Mouse (Mus musculus) c-Kit-positive CD71-negative TER-119-negative erythroid progenitor cells, embryonic 14.5 days (primary cell): ENCODE measurements at regions not wholly inside any gene's neighbourhood (a gene's known extent, or its start where the extent isn't known, plus 50 kb on each side); places are given as distances from the start of the nearest gene placed in this dataset.

Experiments used
- DNase-seq: peaks from one replicate; pipeline ENCODE4 v3.0.0-alpha.2; 2013; ENCODE audit warnings: low read depth

DNA sequence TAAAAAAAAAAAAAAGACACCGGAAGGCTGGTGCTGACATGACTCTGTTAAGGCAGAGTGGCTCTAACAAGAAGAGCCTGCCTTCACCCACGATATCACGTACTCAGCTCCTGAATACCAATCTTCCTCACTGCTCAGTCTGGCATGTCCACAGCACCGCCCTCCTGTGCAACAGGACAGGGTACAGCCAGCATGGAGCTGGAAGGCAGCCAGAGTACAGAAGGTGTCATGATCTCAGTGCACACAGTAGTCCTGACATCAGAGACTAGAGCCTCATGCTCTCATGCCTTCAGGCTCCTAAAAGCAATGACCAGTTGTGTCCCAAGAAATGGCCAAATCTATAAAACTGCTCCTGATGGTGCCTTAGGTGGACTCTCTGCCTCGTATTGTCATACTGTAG, 229.7 kb upstream of the Zdhhc25 start:
- no peak for DNase-seq

DNA sequence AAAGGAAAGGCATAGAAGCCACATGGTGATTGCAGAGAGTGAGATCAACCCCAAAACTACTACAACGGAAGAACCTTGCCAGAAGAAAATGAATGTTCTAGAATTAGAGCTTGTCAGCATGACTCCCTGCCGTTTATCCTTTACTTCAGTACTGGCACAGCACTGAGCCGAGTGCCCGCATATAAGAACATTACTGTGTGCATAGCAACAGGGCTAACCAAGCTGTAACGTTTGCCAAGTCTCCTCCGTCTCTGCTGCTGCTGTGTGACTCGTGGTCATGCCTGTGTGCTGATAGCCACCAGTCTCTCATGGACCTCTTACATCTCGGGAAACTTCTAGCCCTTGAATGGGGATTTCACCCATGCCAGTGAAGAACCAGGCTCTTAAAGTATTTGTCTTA, 228.1 kb upstream of the Zdhhc25 start:
- no peak for DNase-seq

DNA sequence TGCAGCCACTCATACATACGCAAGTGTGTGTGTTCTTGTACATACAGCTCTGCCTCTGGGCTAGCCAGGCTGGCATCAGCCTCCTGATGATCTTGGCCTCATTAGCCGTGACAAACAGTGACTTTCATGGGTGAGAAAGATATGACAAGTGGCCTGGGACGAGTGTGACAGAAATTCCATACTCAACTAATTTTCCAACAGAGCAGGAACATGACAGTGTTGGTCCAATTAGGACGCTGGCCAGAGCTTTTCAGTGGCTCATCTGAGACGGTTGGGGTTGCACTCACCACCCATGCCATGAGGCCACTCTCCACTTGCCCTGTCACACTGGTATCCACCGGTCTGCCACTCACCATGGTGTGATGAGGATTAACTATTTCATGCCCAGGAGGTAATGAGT, 226.2 kb upstream of the Zdhhc25 start:
- no peak for DNase-seq

DNA sequence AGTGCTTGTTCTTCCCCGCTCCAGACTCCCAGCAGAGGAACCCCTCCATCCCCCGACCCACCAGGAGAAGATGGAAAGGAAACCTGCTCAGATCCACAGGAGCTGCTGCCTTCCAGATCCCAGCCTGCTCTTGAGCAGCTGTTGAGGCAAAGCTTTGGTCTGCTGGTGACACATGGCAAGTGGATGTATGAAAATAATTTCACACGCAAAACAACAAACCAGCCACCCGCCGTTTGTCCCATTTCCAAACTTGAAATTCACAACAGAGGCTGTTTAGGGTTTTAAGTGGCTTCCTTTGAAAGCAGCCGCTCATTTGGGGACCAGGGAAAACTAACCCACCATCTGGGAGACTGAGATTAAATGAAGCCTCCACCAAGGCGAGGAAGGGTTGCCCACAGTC, 220.8 kb upstream of the Zdhhc25 start:
- no peak for DNase-seq

DNA sequence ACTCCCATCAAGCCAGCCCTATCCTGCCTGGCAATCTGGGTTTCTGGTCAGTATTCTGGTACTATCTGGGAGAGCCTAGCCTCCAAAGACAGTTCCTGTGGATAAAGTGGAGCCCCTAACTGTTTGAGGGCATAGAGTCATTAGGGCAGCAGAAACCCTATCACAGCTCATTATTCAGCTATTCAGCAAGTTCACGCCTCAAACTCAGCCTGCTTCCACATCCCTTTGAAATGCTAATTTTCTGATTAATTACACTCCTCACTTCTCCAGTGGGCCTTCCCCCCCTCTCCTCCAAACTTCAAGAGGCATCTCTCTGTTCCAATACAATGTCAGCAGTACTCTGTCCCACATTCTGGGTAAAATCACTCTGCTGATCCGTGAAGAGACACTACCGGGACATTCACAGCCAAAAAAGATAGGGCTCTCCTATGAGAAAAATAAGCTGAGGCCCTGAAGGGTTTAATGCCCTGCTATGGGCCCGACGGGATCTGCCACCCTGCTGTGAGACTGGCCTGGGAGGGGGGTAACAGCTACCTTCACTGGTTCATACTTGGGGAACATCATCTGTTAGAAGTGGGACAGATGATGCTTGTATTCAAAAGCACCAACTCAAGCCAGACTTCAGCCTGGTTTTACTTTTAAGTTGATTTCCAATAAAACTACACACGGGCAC, 220.0 kb upstream of the Zdhhc25 start:
- DNase-seq = no peak

DNA sequence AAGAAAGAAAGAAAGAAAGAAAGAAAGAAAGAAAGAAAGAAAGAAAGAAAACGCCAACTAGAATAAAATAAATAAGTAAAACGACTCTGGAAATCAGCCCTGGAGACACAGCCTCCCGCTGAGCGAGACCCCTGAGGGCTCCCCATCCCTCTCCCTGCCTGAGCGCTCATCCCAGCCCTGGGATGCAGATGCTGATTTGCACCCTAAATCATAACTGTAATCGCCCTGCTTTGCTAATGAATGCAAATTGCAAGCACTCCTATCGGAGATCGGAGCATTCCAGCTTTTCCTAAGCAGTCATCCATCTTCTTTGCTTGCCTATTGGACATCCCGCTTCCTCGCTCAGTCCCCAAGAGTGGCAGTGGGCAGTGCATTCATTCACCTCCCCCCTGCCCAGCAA, 218.7 kb upstream of the Zdhhc25 start:
- no peak for DNase-seq

DNA sequence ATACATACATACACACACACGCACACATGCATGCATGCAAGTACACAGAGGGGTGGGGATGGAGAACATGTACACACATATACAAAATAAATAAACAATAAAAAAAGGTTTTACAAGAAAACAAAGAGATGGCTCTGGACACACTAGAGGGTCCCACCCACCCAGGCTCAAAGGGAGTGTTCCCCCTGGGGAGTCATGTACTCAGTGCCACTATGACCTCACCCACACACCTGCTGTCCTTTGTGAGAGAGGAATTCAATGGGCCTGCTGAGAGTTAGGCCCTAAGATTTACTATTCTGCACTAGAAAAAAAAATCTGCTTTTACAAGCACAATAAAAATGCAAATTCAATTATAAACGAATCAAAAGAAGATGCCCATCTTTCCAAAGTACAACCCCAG, 214.2 kb upstream of the Zdhhc25 start:
- DNase-seq = no peak

DNA sequence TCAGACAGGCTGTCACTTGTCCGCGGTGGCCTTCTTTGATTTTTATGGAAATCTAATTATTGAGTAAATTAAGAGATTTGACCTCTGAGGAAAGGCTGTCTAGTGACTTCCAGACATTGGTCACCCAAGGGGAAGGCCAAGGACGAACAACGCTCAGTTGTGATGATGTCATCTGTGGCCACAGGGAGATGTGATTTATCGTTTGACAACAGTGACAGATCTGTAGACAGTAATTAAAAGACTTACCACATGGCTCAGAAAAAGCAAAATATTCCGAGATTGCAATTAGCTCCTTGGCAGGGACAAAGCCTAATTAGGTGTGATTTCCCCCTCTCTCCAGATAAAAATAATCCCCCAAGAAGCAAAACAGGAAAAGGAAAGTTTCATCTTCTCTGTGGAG, 213.4 kb upstream of the Zdhhc25 start:
- no peak for DNase-seq

DNA sequence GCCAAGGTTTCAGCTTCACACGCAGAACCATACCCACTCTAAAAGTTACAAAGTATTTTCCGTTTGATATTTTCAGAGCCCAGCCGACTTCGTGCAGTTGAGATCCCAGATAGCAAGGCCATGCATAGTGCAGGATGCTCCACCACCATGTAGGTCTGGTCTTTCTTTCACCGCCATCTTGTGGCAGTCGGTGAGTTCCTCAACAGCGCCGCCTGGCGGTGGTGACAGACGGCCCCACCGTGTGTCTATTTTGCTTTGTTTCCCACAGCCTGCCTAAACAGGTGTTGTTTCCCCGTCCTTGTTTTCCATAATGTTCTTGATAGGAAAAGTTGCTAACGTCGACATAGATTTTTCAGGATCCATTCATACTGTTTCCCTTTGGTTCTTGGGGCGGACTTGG, 208.3 kb upstream of the Zdhhc25 start:
- no peak for DNase-seq

DNA sequence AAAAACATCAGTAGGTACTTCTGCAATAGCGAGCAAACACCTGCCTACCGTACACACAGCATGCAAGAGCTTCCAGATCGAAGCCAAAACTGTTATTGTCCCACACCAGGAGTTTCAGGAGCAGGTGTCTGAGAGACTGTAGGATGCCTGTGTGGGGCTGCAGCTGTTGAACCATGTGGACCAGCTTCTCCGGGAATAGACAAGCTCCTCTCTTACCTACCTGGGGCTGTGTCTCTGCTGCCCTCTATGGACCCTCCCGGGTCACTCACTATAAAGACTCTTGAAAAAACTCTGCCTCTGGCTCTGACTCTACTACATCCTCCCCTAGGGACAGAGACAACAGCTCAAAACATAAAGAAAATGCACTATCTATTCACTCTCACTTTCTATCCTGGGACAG, 201.0 kb upstream of the Zdhhc25 start:
- DNase-seq = no peak

DNA sequence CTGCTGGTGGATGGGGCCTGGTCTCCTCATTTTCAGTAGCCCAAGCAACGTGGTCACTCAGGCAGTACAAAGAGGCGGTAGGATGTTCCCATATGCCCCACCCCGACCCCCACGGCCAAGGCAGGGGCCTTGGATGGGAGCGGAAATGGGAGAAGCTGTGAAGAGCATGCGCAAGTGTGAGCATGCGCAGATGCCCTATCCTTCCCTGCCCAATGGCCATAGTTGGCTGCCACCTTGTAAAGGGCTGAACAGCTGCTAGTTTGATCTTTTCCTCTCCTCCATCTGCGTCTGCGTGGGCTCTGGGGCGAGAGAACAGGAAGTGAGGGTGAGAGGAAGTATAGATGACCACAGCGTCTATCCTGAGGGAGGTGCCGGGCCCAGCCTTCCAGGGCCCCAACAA, 200.1 kb upstream of the Zdhhc25 start:
- DNase-seq = no peak

DNA sequence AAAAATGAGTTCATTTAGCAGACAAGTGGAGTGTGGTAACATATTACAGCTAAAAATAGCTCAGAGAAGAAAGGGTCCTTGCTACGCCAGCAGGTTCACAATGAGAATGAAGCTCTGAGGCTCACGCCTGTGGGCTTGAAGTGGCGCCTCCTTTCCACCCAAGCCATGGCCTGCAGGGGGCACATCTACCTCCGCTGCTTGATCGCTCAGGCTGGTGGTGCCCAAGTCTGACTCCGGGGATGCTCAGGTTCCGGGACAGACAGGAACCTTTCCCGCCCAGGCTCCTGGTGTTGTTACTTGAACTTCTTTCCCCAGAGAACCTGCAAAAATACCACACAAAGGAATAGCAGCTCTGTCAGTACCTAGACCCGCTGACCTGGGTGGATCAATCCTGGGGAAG, 199.3 kb upstream of the Zdhhc25 start:
- no peak for DNase-seq

DNA sequence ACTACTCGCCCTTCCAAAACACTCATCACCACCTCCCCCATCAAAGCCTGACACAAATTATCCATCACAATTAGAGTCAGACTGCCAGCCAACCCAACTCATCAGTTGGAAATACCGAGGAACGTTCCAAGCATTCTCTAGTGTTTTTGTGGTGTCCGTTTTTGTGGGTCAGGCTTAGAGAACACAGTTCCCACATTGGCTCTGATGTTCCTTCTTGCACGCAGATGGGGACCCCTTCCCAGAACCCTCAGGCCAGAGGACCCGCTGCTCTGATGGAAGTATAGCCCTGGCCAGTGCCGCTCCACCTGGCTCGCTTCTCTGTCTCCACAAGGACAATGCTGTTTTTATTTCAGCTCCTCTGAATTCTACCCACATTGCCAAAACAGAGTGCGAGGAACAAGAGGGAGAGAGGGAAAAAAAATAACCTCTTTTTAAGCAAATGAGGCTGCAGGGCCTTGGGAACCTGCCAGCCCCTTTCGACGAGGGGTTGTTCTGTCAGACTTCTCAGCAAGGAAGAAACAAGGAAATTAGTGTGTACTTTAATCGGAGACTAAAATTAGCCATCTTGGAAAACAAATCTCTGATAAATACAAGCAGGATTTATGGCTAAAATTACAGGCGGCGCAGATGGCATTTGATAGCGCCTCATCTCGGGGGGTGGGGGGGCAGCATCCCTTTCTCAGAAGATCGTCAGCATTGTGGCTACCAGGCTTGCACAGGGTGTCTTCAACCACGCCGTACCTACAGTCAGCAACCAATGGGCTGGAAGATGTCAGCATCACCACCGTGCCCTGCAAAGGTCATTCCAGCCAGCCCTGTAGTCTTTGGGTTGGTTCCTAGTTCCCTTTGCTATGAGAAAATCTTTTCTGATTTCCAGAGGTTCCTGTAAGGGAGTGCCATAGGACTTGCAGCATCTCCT, 191.4 kb upstream of the Zdhhc25 start:
- no peak for DNase-seq

DNA sequence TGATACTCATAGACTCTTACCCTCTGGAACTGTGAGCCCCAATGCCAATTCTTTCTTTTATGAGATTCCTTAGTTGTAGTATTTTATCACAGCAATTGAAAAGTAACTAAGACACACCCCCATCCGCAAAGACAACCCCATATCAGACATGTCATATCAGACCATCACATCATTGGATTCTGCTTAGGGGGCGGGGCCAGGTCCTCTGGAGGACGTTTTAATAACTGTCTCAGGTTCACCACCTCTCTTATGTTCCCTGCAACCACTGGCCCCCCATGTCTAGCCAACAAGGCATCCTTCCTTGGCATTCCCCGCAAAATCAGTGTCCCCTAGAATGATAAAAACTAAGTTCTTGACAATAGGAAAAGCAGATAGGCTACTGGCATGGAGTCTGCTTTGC, 185.9 kb upstream of the Zdhhc25 start:
- DNase-seq = no peak

DNA sequence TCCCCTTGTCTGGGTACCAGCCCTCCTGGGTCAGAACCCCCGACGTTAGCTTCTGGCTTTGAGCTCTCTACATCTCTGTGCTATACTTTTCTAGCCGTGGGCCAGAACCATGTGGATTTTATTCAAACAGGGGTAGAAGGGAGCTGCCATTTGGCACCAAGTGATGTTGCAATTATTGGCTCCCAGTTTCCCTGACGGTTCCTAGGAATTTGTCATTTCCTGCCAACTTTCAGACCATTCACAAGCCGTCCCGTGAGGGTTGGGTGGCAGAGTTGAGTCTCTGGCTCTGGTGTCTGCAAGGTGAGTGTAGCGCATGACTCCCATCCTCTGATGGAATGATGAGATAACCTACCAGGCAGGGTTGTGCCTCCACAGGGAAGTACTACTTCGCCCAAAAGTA, 181.2 kb upstream of the Zdhhc25 start:
- DNase-seq = no peak

DNA sequence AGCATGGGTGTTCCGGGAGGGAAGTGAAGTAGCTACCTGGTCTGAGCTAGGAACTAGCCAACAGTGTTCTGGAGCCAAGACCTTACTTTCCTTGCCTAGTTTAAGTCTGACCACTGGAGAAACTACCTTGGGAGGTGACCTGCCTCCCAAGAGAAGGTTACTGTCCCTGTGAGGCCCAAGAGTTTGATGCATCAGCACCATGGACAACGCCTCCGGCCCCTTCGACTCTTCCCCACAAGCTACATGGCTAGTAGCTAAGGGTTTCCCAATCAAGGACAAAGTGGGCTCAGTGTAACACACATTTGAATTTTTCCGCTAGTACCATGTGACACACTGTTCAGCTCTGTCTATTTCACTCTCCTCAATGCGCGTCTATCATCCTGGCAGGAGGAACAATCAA, 171.7 kb upstream of the Zdhhc25 start:
- no peak for DNase-seq

DNA sequence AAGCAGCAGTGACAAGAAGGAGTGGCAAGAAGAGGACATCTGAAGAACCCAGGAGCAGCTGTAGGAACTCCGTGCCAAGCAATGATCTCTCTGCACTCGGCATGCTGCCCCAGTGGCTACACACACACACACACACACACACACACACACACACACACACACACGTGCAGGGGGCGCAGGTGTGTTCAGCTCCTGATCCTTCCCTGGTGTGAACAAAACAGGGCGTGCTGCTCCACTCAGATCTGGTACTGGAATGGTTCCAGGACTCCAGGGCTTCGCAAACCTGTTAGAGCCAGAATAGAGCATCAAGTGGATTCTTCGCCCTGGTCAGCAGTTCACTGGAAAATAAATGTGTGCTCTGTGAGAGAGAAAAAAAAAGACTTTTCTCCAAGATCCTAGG, 169.2 kb upstream of the Zdhhc25 start:
- no peak for DNase-seq

DNA sequence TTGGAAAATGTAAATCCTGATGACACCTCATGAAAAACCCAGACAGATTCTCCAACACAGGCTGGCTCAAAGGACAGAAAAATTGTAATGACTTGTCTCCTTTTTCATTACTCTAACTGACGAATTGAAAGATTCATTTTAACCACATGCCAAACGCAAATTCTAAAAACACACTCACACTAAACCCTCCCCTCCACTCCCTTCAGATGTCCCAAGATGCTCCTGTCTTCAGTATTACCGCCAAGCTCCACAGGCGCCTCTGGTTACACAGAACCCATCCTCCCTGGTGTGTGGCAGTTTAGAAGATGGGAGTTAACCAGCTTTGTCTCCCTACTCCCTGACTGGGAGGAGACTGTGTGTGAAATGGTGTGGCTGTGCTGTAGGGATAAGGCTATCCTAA, 151.8 kb upstream of the Zdhhc25 start:
- no peak for DNase-seq

DNA sequence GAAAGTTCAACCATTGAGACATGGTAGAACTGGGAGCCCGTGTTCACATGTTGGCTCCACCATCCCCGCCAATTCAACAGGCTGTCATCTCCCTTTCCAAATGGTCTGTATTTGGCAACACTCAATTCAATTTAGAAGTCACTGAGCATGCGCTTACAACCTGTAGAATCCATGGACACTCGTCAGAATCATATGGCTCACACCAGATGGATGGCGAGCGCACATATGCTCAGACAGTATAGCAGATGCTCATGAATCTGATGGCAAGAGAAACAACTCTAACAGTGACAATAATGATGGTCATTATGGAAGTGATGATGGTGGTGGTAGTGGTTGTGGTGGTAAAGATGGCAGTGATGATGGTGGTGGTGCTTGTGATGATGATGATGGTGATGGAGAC, 148.9 kb upstream of the Zdhhc25 start:
- DNase-seq = no peak

DNA sequence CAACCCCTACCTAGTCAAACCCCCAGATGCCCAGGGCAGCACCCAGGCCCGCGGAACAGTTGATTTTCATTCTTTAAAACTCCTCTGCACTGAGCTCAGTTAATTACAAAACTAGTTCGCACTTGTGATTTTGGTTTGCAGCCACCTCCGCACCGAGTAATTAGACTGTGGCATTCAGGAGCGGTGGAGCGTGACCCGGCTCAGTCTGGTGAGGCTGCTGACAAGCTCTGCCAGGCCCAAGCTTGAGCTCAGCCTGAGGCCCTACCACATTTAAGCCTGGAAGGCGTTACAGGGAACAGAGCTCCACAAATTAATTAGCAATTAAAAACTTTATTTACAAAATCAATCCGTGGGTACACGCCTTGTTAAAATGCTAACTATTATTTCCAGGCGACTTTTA, 132.0 kb upstream of the Zdhhc25 start:
- DNase-seq = no peak

DNA sequence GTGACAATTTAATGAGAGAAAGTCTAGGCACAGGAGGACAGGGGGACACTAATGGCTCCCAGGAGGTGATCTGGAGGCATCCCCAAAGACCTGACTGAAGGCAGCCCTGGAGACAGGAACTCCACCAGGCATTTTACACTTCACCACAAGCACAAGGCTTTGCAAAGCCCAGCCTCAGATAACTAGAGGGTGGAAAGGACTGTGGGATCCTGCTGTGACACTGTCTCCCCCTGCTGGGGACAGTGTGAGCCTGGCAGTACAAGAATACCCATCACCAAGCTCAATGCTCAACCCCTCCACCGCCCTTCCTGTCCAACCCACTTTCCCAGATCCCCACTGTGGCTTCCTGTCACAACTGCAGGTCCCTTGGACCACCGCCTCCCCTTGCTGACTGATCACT, 131.3 kb upstream of the Zdhhc25 start:
- DNase-seq = peak; percentile 4

DNA sequence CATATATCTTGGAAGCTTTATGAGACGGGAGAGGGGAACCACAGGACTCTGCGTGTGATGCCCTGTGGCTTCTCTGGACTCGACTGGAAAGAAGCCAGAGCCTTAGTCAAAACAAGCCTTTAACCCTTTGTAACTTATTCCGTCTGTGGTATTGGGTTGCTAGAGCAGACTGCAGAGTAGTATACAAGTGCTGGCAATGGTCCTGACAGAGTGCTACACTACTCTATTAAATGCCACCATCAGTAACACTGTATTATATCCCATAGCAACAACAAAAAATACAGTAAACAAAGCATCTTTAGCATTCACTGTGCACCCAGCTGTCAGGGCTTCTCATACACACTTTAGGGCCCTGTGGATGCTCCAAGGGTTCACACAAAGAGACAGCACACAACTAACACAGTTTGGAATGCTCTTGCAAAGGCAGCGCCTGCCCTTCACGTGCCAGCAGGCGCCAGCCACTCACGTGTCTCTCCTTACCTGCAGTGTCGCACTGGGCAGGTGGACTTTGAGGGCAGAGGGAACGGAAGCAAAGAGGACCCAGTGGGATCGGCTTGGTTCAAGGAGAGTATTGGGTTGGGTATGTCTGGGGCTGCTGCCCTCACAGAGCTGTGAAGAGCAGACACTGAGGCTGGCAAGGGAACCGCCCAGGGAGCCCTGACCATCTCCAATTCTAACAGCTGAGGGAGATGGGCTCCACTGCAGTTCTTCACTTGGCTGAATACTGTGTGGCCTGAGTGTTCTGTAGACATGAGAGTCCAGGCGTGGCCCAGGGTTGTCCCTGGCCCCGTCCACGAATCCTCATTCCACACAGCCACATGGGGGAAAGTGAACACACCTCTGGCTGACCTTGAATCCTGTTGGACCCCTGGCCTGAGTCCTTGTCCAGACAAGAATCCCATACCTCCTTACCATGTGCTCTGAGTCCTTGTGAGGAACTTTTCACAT, 130.3 kb upstream of the Zdhhc25 start:
- no peak for DNase-seq
